Mouse (Mus musculus) CH12.LX (cell line): ENCODE measurements around the gene Pgam1.

Source experiments
- BHLHE40 ChIP-seq: IDR thresholded peaks from 2 replicates; pipeline ENCODE4 v1.6.1; 2011; ENCODE audit warnings: mild to moderate bottlenecking, low read depth, low read length, improper control_type of control experiment
- CTCF ChIP-seq, 2 experiments: IDR thresholded peaks in 1 of 2; conservative IDR thresholded peaks in 1 of 2; 2 replicates each; pipeline ENCODE4 v1.5.1; 2011 to 2012; ENCODE audit warnings: low read depth in 2 of 2, low read length in 2 of 2, improper control_type of control experiment in 1 of 2, inconsistent platforms in 1 of 2, mild to moderate bottlenecking in 1 of 2, moderate library complexity in 1 of 2
- ELF1 ChIP-seq: IDR thresholded peaks from 2 replicates; pipeline ENCODE4 v1.6.1; 2014; ENCODE audit warnings: low read depth, mild to moderate bottlenecking, inconsistent platforms, low read length, improper control_type of control experiment
- EP300 ChIP-seq: IDR thresholded peaks from 2 replicates; pipeline ENCODE4 v1.6.1; 2011; ENCODE audit warnings: low read length, improper control_type of control experiment
- ETS1 ChIP-seq: conservative IDR thresholded peaks from 2 replicates; pipeline ENCODE4 v1.6.1; 2012; ENCODE audit warnings: low read depth, mild to moderate bottlenecking, inconsistent platforms, low read length, improper control_type of control experiment, moderate library complexity
- IRF4 ChIP-seq: IDR thresholded peaks from 2 replicates; pipeline ENCODE4 v1.6.1; 2014; ENCODE audit warnings: low read depth, mild to moderate bottlenecking, inconsistent platforms, low read length, improper control_type of control experiment
- MAX ChIP-seq: IDR thresholded peaks from 2 replicates; pipeline ENCODE4 v1.6.1; 2011; ENCODE audit warnings: low read length, improper control_type of control experiment
- NRF1 ChIP-seq: IDR thresholded peaks from 2 replicates; pipeline ENCODE4 v1.6.1; 2014; ENCODE audit warnings: low read depth, mild to moderate bottlenecking, inconsistent platforms, low read length, improper control_type of control experiment, moderate library complexity
- POLR2A ChIP-seq: IDR thresholded peaks from 2 replicates; pipeline ENCODE4 v1.6.1; 2011; ENCODE audit warnings: low read depth, mild to moderate bottlenecking, improper control_type of control experiment, low read length
- POLR2AphosphoS2 ChIP-seq: IDR thresholded peaks from 2 replicates; pipeline ENCODE4 v1.6.1; 2011; ENCODE audit warnings: low read depth, low read length, improper control_type of control experiment
- USF1 ChIP-seq: IDR thresholded peaks from 2 replicates; pipeline ENCODE4 v1.6.1; 2014; ENCODE audit warnings: low read depth, mild to moderate bottlenecking, inconsistent platforms, low read length, improper control_type of control experiment
- ZKSCAN1 ChIP-seq: IDR thresholded peaks from 2 replicates; pipeline ENCODE4 v1.6.1; 2012; ENCODE audit warnings: low read depth, inconsistent platforms, low read length, improper control_type of control experiment, borderline replicate concordance
- ZNF384 ChIP-seq: IDR thresholded peaks from 2 replicates; pipeline ENCODE4 v1.6.1; 2012; ENCODE audit warnings: low read depth, low read length, improper control_type of control experiment, inconsistent platforms

DNA sequence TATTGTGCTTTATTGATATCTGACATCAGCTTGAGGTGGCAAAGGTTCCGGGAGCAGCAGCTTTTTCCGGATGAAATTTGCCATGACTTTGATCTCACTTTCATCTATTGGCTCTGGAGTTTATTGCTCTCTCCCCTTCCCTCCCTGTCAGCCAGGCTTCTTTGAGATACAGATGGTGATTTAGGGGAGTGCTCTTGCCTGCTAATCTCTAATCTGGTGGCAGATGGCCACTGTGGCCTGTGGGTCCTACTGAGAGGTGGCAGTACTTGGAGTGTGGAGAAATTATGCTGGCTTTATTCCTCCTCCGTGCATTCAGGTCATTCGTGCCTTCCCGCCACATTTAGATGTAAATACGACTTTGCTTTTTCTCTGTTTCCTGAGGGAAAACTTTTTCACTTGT lies 22.4 kb downstream of the Pgam1 start:
- TF ChIP-seq CTCF (conservative IDR thresholded peaks at IDR 0.05 in 1 of 2, IDR thresholded peaks at IDR 0.05 in 1 of 2; ENCODE audit: low read depth in 2 of 2, low read length in 2 of 2) (no peak), EP300 (no peak), MAX (no peak), USF1 (no peak), POLR2A (no peak), ZKSCAN1 (no peak), NRF1 (no peak), ELF1 (no peak), BHLHE40 (no peak), POLR2AphosphoS2 (no peak), ZNF384 (no peak), IRF4 (no peak), ETS1 (no peak)
